Mouse (Mus musculus): ENCODE results near the gene Calm3.

DNA sequence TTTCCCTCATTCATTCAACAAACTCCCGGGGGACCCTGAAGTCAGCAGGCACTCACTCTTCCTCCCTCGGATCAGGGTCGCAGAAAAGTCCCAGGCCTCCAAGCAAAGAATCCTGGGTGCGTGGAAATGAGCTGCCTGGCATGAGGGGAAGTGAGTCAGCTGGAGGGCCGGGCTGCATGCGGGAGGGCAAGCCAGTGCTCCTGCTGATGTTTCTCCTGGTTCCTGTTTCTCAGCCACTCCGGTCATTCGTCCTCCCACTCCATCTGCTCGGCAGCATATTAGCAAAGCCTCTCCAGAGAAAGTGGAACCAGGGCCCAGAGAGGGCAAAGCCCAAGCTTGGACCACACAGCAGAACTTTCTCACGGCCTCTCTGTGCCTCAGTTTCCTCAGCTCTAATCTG, 14.0 kb downstream of the Calm3 start:
- TF ChIP-seq CTCF (IDR thresholded peaks at IDR 0.05; ENCODE audit: low read depth, low read length), result no peak
- TF ChIP-seq POLR2A (IDR thresholded peaks at IDR 0.05; ENCODE audit: extremely low read depth, insufficient read depth, low read length), result no peak
